Mouse (Mus musculus) neural tube, embryonic 12.5 days (tissue): ENCODE measurements around the gene Elac2. TPM values are rescaled to one million over a fixed set of nuclear protein-coding genes. Genes with fewer than 3 reads are reported as not detected.
A peak's percentile ranks its signal among the peaks of the same experiment; 100 is the strongest.

Source experiments
- ATAC-seq: fragments of 200-750 bp; cut with Nextera tagmentation; 2 replicates; pipeline ENCODE4 v1.8.0; 2017; ENCODE audit warnings: low read depth, mild to moderate bottlenecking, moderate TSS enrichment, moderate library complexity; ENCODE audit not compliant: low FRiP score
- H3K27ac ChIP-seq: fragments of 300-500 bp; sonication (generic); 2 replicates; pipeline ENCODE4 v1.5.1; 2016
- H3K27me3 ChIP-seq: fragments of 300-500 bp; sonication (generic); replicated peaks from 2 replicates; pipeline ENCODE4 v1.6.1; 2016; ENCODE audit warnings: mild to moderate bottlenecking
- H3K36me3 ChIP-seq: fragments of 300-500 bp; sonication (generic); 2 replicates; pipeline ENCODE4 v1.6.1; 2016; ENCODE audit warnings: mild to moderate bottlenecking
- H3K4me1 ChIP-seq: fragments of 300-500 bp; sonication (generic); 2 replicates; pipeline ENCODE4 v1.6.1; 2016
- H3K4me2 ChIP-seq: fragments of 300-500 bp; sonication (generic); replicated peaks from 2 replicates; pipeline ENCODE4 v1.6.1; 2016; ENCODE audit warnings: mild to moderate bottlenecking
- H3K4me3 ChIP-seq: fragments of 300-500 bp; sonication (generic); 2 replicates; pipeline ENCODE4 v1.5.1; 2016
- H3K9ac ChIP-seq: fragments of 300-500 bp; sonication (generic); 2 replicates; pipeline ENCODE4 v1.6.1; 2016; ENCODE audit warnings: mild to moderate bottlenecking
- H3K9me3 ChIP-seq: fragments of 300-500 bp; sonication (generic); 2 replicates; pipeline ENCODE4 v1.6.1; 2016; ENCODE audit warnings: mild to moderate bottlenecking
- WGBS: fragments of 180-500 bp; shearing (Covaris S2); methylation state at CpG from one replicate; pipeline ENCODE4 v1.1.7; 2016; 5-methylcytosine and 5-hydroxymethylcytosine counted together
- polyA plus RNA-seq: library from polyadenylated mRNA; unstranded; fragments of >200 nt; fragmentation: Nextera tagmentation; extraction: Ambion mirVana; gene quantifications from 2 replicates; pipeline ENCODE4 v1.2.1, GENCODE M21; 2016

Gene Elac2
- polyA plus RNA-seq, 1 experiment from 2014 or later = 37.5 TPM

DNA sequence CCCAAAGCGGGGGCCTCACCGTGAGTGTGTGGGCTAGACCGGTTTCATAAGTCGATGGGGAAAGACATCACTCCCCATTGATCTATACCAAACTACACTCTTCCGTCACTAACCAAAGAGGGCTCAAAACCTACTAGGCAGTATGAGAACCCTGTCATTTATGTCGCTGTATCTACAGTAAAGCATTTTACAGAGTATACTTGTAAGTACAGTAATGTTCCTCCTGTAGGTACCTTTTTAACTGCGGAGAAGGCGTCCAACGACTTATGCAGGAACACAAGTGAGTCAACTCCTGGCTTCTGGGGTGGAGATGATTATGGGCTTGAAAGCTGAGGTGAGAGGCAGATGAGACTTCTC lies 629 bp downstream of the Elac2 start:
- no peak; the same call in 1 of the 2 replicates for ATAC-seq
- Histone ChIP-seq H3K4me3 (peak overlapping the region; percentile 90), H3K36me3 (peaks cover 32% of the 10 kb centered on the region), H3K27ac (no peak overlapping the region), H3K27me3 (no peaks in the 10 kb centered on the region), H3K9ac (peak overlapping the region; percentile 78), H3K9me3 (no peaks in the 10 kb centered on the region), H3K4me1 (peaks cover 18% of the 10 kb centered on the region), H3K4me2 (peak overlapping the region; percentile 88)
- 13% methylated on average over 9 of the region's 9 CpGs for WGBS

DNA sequence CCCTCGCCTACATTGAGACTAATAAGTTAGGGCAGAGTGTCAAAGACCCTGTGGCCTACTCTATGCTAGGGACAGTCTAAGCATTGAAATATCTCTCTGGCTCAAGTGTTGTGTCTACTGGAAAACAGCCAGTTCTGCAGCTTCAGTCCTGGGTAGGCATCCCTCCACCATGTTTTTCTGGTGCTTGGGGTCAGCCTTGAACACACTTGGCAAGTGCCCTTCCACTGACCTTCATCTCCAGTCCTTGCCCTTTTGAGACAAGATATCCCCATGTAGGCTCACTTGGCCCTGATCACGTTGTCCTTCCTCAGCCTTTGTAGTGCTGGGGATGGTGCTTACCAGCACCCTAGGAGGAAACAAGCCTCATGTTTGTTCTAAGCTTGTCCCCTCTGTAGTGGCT lies 9.7 kb downstream of the Elac2 start:
- ATAC-seq = no peak
- H3K9ac ChIP-seq = no peak overlapping the region
- no peaks in the 10 kb centered on the region for H3K27me3 ChIP-seq
- no peak overlapping the region for H3K4me3 ChIP-seq
- H3K4me1 ChIP-seq = no peaks in the 10 kb centered on the region
- no peak overlapping the region for H3K27ac ChIP-seq
- H3K4me2 ChIP-seq = no peak overlapping the region
- H3K36me3 ChIP-seq = peaks cover 85% of the 10 kb centered on the region
- 92% methylated on average over 2 of the region's 2 CpGs for WGBS
- no peaks in the 10 kb centered on the region for H3K9me3 ChIP-seq

DNA sequence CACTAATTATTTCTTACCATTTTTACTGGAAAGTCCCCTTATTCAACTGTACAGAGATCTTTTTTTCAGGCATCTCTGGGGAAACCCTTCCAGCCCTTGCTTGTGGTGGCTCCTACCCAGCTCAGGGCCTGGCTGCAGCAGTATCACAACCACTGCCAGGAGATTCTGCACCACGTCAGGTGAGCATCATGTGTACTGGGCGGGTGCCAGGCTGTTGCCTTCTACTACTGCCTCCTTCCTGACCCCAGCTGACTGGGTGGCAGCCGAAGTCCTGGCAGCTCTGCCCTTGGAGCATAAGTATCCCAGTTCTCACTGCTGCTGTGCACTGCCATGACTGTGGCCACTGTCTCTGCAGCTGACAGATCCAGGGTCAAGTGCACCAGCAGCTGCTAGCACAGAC lies 19.6 kb downstream of the Elac2 start:
- no peak overlapping the region for H3K4me3 ChIP-seq

DNA sequence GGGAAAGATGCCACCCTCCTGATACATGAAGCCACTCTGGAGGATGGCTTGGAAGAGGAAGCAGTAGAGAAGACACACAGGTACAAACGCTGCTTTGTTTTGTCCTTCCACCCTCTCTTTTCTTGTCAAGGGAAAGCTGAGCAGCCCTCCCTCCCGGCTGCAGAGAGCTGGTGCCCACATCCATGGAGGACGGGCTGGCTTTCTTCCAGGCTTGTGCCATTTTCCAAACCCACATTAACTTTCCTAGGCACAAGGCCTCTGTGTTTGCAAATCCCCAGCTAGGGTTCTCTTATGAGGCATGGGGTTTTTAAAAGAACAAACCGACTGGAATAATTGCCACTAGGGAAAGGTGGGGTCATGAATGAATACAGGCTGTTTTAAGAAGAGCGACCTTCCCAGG lies 20.8 kb downstream of the Elac2 start:
- Histone ChIP-seq H3K4me2 (no peak overlapping the region), H3K4me1 (no peaks in the 10 kb centered on the region), H3K36me3 (peaks cover 86% of the 10 kb centered on the region), H3K9me3 (no peaks in the 10 kb centered on the region), H3K4me3 (no peak overlapping the region), H3K27ac (no peak overlapping the region), H3K27me3 (no peaks in the 10 kb centered on the region), H3K9ac (no peak overlapping the region)
- no peak for ATAC-seq
- WGBS = 89% methylated on average over 5 of the region's 5 CpGs

More for the DNA sequence above, 19.6 kb downstream of the Elac2 start:
- no peak for ATAC-seq
- 92% methylated on average over 3 of the region's 3 CpGs for WGBS
- Histone ChIP-seq H3K4me2 (no peak overlapping the region), H3K9me3 (no peaks in the 10 kb centered on the region), H3K27me3 (no peaks in the 10 kb centered on the region), H3K4me1 (no peaks in the 10 kb centered on the region), H3K27ac (no peak overlapping the region), H3K9ac (no peak overlapping the region), H3K36me3 (peaks cover 91% of the 10 kb centered on the region)

DNA sequence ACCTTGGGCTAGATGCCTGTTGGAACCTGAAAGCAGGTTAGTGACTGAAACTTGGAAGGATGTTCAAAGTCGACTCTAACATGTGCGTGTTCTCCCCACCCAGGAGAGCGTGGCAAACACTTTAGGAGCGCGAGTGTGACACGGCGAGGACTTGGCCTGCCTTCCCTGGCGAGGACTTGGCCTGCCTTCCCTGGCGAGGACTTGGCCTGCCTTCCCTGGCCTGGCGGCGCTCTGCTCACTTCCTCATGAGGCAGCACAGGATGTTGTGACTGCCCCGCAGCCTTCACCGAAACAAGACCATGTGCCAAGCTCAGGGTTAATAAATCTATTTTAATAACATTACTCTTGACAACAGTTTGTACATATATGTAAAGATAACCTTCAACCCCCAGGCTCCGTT lies 22.9 kb downstream of the Elac2 start:
- 92% methylated on average over 14 of the region's 14 CpGs for WGBS
- Histone ChIP-seq H3K27me3 (no peaks in the 10 kb centered on the region), H3K4me1 (no peaks in the 10 kb centered on the region), H3K4me3 (no peak overlapping the region), H3K4me2 (no peak overlapping the region), H3K9ac (no peak overlapping the region), H3K9me3 (no peaks in the 10 kb centered on the region), H3K36me3 (peaks cover 80% of the 10 kb centered on the region), H3K27ac (no peak overlapping the region)
- ATAC-seq = no peak

DNA sequence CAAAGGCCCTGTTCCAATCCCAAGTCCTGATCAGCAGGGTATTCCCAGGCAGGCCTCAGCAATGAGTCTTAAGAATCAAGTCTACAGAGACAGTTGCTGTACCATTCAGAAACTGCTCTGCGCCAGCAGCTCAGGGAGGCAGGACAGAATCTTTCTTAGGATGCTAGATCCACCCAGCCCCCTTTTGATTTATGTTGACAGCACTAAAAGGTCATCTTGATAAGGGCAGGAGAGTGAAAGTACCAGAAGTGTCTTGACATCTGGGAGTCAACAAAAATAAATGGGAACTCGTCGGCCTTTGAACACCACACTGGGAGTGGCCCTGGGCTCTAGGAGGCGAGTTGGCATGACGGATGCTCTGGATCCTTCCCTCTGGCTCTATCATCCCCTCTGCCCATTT lies 24.8 kb downstream of the Elac2 start:
- Histone ChIP-seq H3K36me3 (peaks cover 61% of the 10 kb centered on the region), H3K27ac (no peak overlapping the region), H3K4me1 (no peaks in the 10 kb centered on the region), H3K9ac (no peak overlapping the region), H3K9me3 (no peaks in the 10 kb centered on the region), H3K27me3 (no peaks in the 10 kb centered on the region), H3K4me2 (no peak overlapping the region), H3K4me3 (no peak overlapping the region)
- no peak for ATAC-seq
- WGBS = 88% methylated on average over 5 of the region's 5 CpGs

DNA sequence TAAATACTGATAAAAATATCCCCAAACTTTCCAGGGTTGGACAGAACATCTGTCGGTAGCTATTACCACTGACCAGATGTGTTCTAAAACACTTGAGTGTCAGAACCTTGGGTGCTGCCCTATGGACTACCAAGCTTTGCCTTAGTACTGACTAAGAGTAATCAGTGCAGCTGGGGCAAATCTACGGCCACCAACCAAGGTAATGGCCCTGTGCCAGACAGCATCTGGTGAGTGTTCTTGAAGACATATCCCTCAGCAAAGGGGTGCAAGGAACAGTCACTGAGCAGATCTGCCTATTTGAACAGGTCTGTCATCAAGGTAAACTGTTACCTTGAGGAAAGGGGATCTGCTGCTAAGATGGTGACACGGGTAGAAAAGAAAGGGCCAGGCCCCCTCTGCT lies 26.0 kb downstream of the Elac2 start:
- H3K9ac ChIP-seq = no peak overlapping the region
- H3K27ac ChIP-seq = no peak overlapping the region
- H3K27me3 ChIP-seq = no peaks in the 10 kb centered on the region
- ATAC-seq = no peak
- no peak overlapping the region for H3K4me2 ChIP-seq
- no peaks in the 10 kb centered on the region for H3K9me3 ChIP-seq
- no peaks in the 10 kb centered on the region for H3K4me1 ChIP-seq
- H3K4me3 ChIP-seq = no peak overlapping the region
- 90% methylated on average over 3 of the region's 3 CpGs for WGBS
- H3K36me3 ChIP-seq = peaks cover 48% of the 10 kb centered on the region

DNA sequence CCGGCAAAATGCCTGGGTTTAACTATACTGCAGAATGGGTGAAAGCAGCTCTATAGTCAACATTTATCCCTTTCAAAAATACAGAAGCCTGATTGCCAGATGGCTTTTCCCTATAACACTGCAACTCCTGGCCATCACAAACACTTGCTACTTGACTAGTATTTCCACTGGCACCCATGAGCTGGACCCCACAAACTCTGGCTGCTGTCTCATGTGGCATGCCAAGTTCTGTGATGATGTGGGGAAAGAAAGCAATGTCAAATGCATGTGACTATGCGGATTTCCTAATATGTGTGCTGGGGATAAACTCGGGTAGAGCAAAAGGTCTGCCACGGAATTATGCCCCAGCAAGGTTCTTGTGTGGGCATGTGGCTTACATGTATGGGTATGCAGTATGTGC lies 27.2 kb downstream of the Elac2 start:
- peaks cover 36% of the 10 kb centered on the region for H3K36me3 ChIP-seq
- H3K4me1 ChIP-seq = no peaks in the 10 kb centered on the region
- no peak overlapping the region for H3K9ac ChIP-seq
- H3K27me3 ChIP-seq = no peaks in the 10 kb centered on the region
- H3K4me2 ChIP-seq = no peak overlapping the region
- H3K4me3 ChIP-seq = no peak overlapping the region
- ATAC-seq = no peak
- no peaks in the 10 kb centered on the region for H3K9me3 ChIP-seq
- 92% methylated on average over 4 of the region's 4 CpGs for WGBS
- H3K27ac ChIP-seq = no peak overlapping the region

DNA sequence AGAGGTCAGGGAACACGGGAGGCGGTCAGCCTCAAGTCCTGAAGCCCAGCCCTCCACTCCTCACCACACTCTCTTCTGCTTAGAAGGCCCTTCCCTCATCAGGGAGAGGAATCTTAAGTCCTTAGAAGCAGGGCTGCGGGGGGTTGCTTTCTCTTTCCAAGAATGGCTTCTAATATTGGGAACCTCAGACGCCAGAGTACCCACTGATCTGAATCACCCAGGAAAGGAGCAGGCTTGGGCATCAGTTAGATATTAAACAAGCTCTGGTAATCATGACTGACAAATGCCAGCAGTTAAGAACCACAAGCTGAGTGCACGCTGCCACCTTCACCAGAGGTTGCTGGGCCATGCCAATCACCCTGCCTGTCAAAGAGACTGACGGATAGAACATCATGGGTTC lies 35.1 kb downstream of the Elac2 start:
- Histone ChIP-seq H3K36me3 (peaks cover 3% of the 10 kb centered on the region; the same call in 1 of the 2 replicates), H3K9me3 (no peaks in the 10 kb centered on the region), H3K27me3 (no peaks in the 10 kb centered on the region), H3K9ac (no peak overlapping the region), H3K4me3 (no peak overlapping the region), H3K27ac (no peak overlapping the region), H3K4me1 (no peaks in the 10 kb centered on the region), H3K4me2 (no peak overlapping the region)
- WGBS = 80% methylated on average over 6 of the region's 6 CpGs
- no peak for ATAC-seq

DNA sequence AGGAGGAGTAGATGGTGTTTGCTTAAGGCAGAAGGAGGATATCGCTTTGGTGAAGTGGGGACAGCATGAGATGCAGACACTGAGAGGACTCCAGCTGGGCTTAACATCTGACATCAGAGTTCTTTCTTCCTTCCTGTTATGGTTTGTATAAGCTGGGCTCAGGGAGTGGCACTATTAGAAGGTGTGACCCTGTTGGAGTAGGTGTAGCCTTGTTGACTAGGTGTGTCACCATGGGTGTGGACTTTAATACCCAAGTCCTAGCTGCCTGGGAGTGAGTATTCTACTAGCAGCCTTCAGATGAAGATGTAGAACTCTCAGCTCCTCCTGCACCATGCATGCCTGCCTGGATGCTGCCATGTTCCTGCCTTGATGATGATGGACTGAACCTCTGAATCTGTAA lies 37.9 kb downstream of the Elac2 start:
- Histone ChIP-seq H3K27ac (no peak overlapping the region), H3K9me3 (no peaks in the 10 kb centered on the region), H3K27me3 (no peaks in the 10 kb centered on the region), H3K4me3 (no peak overlapping the region), H3K9ac (no peak overlapping the region), H3K36me3 (0 out of 2 replicates have a peak, but pooled peaks cover under 1% of the 10 kb centered on the region), H3K4me2 (no peak overlapping the region), H3K4me1 (no peaks in the 10 kb centered on the region)
- ATAC-seq = no peak
- 93% methylated on average over 1 of the region's 1 CpGs for WGBS

DNA sequence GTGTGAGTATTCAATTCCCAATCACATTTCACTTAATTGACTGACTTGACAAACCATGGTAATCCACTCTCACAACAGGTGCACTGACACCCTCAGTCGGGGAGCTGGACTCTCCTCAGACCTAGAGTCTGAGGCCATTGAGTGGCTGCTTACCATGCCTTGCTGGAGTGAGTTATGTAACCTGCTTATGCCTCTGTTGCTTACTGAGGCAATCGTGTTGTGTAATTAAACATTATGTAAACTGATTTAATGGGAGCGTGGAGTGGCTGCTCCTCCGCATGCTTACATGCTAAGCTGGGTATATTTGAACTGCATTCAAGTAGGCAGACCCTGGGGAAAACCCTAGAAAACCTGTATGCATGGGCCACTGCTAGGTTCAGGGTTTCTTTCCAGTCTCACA lies 41.9 kb downstream of the Elac2 start:
- no peak for ATAC-seq

DNA sequence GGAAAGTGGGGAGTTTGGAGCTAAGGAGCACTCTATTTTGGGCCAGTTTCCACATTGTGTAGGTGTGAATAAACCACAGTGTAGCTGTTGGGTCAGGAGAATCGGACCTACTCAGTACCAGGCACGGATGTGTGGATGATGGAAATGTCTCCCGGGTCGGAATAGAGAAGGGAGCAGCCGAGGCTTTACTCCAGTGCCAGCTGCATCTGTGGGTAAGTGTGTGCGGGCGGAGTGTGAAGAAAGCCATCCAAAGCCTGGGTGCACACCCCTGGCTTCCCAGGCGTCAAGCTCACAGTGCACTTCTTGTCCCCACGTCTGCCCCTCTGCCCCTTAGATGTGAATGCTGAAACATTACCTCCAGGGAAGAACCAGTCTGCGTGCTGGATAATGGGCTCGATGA lies 43.9 kb downstream of the Elac2 start:
- H3K4me3 ChIP-seq = no peak overlapping the region
- ATAC-seq = no peak
- H3K9me3 ChIP-seq = no peaks in the 10 kb centered on the region
- no peak overlapping the region for H3K9ac ChIP-seq
- H3K4me2 ChIP-seq = no peak overlapping the region
- H3K4me1 ChIP-seq = no peaks in the 10 kb centered on the region
- no peaks in the 10 kb centered on the region for H3K27me3 ChIP-seq
- no peak overlapping the region for H3K27ac ChIP-seq
- no peaks in the 10 kb centered on the region for H3K36me3 ChIP-seq
- 92% methylated on average over 11 of the region's 11 CpGs for WGBS

More for the DNA sequence above, 41.9 kb downstream of the Elac2 start:
- WGBS = 93% methylated on average over 4 of the region's 4 CpGs
- Histone ChIP-seq H3K4me3 (no peak overlapping the region), H3K9ac (no peak overlapping the region), H3K4me2 (no peak overlapping the region), H3K36me3 (no peaks in the 10 kb centered on the region), H3K27ac (no peak overlapping the region), H3K27me3 (no peaks in the 10 kb centered on the region), H3K9me3 (no peaks in the 10 kb centered on the region), H3K4me1 (no peaks in the 10 kb centered on the region)

DNA sequence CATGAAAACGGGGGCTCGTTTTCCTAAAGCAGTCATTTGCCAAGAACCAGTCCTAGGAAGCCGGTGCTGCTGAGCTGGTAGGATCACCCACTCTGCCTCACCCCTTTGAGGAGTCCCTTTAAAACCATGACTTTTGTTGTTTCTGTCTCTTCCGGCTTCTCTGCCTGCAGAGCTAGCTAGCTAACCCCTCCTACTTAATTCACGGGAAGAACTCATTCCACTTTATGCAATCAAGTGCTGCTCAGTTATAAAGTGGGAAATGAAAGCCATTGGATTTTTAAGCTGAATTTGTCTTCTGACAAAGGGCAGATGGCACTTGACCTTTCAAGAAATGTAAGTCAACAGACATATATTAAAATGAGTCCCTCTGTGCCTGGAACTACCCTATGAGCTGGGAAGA lies 49.2 kb downstream of the Elac2 start:
- H3K36me3 ChIP-seq = no peaks in the 10 kb centered on the region
- no peak overlapping the region for H3K4me3 ChIP-seq
- no peaks in the 10 kb centered on the region for H3K4me1 ChIP-seq
- H3K9ac ChIP-seq = no peak overlapping the region
- H3K27me3 ChIP-seq = no peaks in the 10 kb centered on the region
- ATAC-seq = no peak
- H3K9me3 ChIP-seq = no peaks in the 10 kb centered on the region
- 83% methylated on average over 5 of the region's 5 CpGs for WGBS
- no peak overlapping the region for H3K4me2 ChIP-seq
- H3K27ac ChIP-seq = no peak overlapping the region
